Mouse (Mus musculus) lung, adult 2 months (tissue): Measurements from ENCODE around the gene Msi2.

Experiments used
- CTCF ChIP-seq: fragments of 200-500 bp; IDR thresholded peaks from 2 replicates; pipeline ENCODE4 v1.5.1; 2011; ENCODE audit warnings: mild to moderate bottlenecking, low read length, control low read depth; ENCODE audit not compliant: insufficient read depth
- POLR2A ChIP-seq: fragments of 200-500 bp; IDR thresholded peaks from 2 replicates; pipeline ENCODE4 v1.6.1; 2011; ENCODE audit warnings: low read depth, mild to moderate bottlenecking, control low read depth, low read length, borderline replicate concordance; ENCODE audit errors: extremely low read depth

GRCm38 (mm10) chr11:88526711-88527110 is 191.6 kb downstream of the Msi2 start:
- TF ChIP-seq CTCF (no peak), POLR2A (no peak)
